Mouse (Mus musculus) 3134 (cell line): ENCODE measurements around the gene Colgalt2.
A peak's percentile ranks its signal among the peaks of the same experiment; 100 is the strongest.

Source experiments
- DNase-seq: peaks from one replicate; pipeline ENCODE4 v3.0.0-alpha.2; 2011; ENCODE audit warnings: low spot score; ENCODE audit not compliant: insufficient read length; ENCODE audit errors: extremely low read depth

The Colgalt2 gene

DNA sequence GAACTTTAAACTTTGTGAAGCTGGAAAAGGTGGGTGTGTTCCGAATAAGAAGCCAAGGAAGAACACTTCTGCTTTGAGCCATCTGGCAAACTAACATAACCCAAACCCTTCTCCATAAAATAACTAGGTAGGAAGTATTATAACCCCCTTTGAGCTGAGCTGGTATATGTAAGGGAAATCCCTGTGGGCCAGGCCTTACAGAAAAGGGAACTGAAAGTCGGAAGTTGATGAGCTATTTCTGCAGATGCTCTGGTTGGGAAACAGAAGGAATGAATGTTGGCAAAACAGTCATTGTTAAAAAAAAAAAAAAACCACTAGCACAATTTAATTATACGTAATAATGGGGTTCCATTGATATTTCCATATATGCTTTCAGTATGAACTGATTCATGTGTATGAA lies 129.1 kb downstream of the Colgalt2 start:
- no peak for DNase-seq

DNA sequence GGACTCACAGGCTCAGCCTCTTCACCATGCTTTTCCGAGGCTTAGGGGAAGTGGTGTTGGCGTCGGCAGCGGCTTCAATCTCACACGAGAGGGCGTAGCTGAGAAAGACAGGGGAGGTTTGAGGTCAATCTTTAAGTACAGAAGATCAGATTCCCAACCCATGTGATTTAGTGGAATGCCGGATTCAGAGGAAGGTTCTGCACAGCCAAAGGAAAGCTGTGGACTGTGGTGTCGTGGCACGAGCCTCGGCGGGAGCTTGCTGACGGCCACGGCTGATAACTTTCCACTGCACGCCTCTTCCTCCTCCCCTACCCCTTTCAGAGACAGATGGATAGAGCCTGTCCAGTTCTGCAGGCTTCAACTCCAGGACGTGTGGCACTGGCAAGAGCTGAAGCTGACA lies 131.9 kb downstream of the Colgalt2 start:
- DNase-seq: no peak

DNA sequence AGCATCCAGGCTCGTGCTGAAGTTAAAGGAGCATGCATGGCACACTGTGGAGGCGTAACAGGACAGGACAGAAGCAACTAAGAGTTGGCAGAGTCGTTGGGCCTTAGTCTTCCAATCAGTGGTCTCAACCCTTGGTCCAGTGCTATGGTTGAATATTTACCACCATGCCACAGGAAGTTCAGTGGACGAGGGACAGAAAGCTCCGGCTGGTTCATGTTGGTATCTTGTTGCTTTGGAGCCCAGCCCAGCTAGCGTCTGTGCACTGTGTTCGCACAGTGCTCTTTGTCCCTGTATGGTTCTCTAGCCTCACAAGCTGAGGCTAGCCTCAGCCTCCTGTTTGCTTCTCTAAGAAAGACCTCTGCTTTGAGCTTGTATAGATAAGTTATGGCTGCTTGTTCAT lies 134.9 kb downstream of the Colgalt2 start:
- no peak for DNase-seq

- peak; percentile 71 for DNase-seq
Measured at GRCm38 (mm10) chr1:152536416-152537018, 136.9 kb downstream of the Colgalt2 start.

- DNase-seq: no peak
Measured at GRCm38 (mm10) chr1:152537186-152537585, 137.6 kb downstream of the Colgalt2 start.

GRCm38 (mm10) chr1:152538817-152539216 lies 139.2 kb downstream of the Colgalt2 start:
- no peak for DNase-seq

DNA sequence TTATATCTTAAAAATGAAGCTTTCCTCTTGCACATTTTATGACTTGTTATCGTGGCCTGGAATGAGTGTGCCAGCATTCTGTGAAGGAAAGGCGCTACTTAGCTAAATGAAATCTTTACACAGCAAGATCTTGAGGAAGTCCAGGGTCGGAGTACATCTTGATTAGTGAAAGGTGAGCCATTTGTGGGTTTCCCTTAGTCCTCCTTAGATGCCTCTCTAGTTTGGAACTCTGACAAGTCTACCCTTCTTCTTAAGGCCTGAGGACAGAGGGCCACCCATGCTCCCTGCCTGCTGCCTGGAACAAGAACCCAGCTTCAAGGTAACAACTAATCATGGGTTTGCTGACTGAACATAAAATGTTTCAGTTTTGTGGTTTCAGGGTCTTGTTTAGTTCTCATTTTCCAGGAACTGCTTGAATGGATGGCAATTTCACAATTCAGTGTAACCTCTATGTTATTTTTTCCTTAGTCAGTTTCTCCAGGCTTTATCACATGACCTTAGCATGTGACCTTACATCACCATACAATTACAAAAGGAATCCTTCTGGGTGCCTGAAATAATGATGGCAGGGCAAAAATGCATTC lies 140.8 kb downstream of the Colgalt2 start:
- DNase-seq: no peak

DNA sequence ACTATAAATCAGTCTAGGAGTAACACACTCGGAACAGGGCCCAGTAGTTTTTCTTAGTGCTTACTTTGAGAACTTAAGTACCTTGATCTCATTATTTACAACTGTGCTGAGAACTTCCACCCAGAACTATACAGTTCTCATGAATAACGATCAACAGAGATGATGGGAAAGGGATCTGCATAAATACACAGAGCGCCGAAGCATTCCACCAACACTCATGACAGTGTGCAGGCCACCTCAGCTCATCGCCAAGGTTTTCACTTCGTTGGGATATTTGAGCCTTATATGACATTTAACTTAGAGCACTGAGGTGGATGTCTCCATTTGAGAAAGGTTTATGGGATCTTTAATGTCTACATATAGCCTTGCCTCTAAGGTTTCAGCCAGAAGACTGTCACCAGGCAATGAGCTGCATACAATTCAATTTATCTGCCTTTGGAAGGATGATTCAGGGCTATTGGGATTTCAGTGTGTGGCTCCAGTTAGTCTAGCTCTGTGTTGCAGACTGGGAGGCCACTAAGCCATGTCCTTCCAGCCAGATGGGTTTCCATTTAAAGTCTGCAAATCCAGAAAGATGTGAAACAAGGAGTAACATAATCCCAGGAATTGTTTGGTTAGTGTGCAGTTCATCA lies 143.2 kb downstream of the Colgalt2 start:
- no peak for DNase-seq

DNA sequence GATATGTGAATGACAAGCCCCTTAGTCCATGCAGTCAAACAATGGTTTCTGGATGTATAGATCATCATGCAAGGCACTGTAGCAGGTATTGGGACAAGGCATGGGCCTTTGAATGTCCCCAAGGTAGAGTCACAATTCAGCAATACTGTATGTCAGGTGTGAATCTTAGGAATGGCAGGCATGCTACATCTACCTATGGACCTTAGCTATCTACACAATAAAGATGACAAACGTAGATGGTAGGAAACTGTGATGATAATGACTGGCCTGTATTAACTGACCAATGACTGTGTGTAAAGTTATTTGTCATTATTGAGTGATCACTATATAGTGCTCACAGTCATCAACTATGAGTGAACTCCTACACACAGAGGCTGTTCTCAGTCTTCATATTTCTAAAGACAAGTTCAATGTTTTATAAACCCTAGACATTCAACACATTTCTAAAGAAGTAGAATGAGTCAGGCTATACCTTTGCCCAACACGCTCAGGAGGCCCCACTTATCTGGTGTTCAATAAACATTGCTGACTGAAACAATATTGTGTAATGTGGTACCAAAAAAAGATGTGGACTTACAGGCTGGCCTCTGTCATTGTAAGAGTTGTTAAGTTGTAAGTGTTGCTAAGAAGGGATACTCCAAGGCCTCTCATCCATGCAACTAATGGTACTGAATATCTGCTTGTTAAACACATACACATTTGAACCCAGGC lies 144.0 kb downstream of the Colgalt2 start:
- no peak for DNase-seq

DNA sequence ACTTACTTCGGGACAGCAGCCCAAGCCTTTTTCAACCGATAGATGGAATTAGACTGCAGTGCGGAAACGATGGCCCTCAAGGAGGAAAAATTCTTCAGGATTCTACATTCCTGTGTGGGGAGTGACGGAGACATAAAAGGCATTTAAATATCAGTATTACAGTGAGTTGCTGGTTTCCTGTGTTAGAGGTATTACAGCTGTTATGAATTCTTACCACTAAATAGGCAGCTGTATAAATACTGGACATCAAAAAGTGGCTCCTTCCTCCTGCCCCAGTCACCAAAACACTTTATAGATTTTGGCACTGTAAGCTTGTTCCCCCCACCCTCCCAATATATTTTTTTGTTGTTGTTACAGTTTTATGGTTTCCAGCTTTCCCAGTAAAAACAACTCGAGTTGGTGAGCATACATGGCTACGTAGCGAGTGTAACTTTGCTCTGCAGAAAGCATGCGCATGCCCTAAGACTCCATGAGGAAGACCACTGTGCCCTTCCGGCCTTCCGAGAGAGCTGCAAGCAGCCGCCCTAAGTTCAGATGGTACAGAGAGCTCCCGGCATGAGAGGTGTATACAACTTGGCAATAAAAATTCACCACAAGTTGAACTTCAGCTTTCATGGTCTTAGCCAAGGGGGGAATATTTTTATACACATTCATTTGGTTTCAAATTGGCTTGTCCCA lies 149.6 kb downstream of the Colgalt2 start:
- DNase-seq: no peak

- DNase-seq: no peak
Measured at GRCm38 (mm10) chr1:152550544-152550943, 150.9 kb downstream of the Colgalt2 start.

GRCm38 (mm10) chr1:152550973-152551372 lies 151.3 kb downstream of the Colgalt2 start:
- DNase-seq: no peak

DNA sequence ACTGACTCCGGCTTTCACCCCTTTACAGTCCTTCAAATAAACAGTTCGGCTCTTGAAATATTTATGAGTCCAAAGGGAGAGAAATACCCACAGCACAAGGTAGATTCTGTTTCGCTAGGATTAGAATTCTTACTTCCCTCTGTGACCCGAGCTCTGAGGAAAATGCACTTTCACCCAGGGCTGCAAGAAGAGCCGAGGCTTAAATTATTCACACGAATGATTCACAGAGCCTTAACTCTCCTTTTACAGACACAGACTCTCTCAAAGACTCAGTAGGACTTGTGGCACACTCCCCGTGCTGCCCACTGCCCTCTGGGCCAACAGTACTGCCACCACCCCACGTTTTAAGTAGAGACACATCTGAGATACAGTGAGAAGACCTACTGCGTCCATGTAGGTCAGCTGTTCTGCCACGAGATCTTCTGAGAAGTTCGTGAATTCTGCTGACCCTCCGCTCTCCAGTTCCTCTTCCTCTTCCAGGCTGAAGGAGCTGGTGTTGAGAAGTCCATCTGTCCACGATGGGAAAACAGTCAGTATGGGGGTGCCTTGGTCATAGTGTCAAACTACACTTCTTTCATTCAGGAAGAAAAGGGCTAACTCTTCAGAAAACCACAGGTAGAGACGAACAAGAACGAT lies 154.4 kb downstream of the Colgalt2 start:
- no peak for DNase-seq

DNA sequence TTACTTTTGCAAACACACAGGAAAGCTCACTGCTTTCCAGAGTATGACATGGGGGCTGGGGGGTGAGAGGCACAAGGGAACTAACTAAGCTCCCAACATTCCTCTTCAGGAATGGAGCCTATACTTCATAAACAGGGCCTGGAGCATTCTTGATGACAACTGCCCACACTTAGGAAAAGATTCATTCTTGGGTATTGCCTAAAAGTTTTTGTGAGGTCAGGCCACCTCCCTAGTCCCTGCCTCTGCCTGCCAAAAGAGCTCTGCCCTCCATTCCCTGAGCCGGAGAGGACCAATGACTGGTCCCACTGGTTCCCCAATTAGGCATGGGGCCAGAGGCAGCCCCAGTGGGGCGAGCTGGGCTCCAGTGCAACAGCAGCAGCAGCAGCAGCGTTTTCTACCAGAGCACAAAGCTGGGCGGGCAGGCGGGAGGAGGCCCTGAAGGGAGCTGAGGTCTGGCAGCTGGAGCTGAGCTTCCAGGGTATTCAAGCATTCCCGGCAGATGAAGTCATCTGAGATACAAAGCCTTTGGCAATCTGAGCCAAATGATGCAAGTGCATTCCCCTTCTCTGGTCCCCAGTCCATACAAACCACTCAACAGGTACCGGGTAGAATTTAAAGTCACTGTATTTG lies 156.4 kb downstream of the Colgalt2 start:
- peak; percentile 90 for DNase-seq

DNA sequence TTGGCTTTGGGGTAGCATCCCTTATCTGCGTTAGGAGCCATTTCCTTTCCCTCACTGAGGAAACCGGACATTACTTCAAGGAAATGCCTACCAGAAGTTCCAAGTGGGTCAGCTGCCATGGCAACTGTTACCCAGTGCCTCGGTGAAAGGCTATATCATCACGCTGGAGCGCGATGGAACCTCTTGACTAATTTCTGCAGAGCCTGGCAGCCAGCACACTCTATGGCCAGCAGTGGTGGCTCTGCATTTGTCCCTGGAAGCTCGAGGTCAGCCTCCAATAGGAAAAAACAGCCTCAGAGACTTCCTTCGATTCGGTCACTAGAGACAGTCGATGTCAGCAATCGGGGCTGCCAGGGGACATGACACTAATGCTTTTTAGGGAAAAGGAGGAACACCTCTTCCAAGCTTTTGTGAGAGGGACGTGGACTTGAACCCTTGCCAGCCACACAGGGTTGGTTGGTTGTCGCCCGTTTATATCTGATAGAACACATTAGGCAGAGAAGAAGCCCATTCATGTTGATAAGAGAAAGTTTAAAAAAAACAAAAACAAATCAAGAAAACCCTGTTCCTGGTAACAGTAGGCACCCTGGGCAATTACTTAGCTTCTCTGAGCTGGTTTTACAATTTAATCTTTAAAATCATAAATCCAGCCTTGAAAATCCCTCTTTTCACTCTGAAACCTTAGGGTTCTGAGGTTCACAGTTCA lies 157.1 kb downstream of the Colgalt2 start:
- no peak for DNase-seq
